Mouse (Mus musculus) E14TG2a.4 (cell line): ENCODE measurements around the gene Tmprss11e.

Experiments
- H3K27me3 ChIP-seq: 2 replicates; pipeline ENCODE4 v1.6.1; 2014; ENCODE audit warnings: low read length, control low read depth; ENCODE audit not compliant: insufficient read depth
- H3K36me3 ChIP-seq: 2 replicates; pipeline ENCODE4 v1.6.1; 2014; ENCODE audit warnings: low read length, control low read depth; ENCODE audit not compliant: insufficient read depth
- H3K4me1 ChIP-seq: replicated peaks from 2 replicates; pipeline ENCODE4 v1.6.1; 2014; ENCODE audit warnings: low read depth, low read length, control low read depth
- H3K4me3 ChIP-seq: replicated peaks from 2 replicates; pipeline ENCODE4 v1.5.1; 2014; ENCODE audit warnings: mild to moderate bottlenecking, low read length
- H3K9me3 ChIP-seq: 2 replicates; pipeline ENCODE4 v1.6.1; 2014; ENCODE audit warnings: low read length, control low read depth
- CTCF ChIP-seq: conservative IDR thresholded peaks from 2 replicates; pipeline ENCODE4 v1.5.1; 2014; ENCODE audit warnings: low read length
- NANOG ChIP-seq: IDR thresholded peaks from 2 replicates; pipeline ENCODE4 v1.6.1; 2014; ENCODE audit warnings: borderline replicate concordance, low read length, mixed read lengths
- POU5F1 ChIP-seq: IDR thresholded peaks from 2 replicates; pipeline ENCODE4 v1.6.1; 2014; ENCODE audit warnings: low read length, borderline replicate concordance

Tmprss11e gene

DNA sequence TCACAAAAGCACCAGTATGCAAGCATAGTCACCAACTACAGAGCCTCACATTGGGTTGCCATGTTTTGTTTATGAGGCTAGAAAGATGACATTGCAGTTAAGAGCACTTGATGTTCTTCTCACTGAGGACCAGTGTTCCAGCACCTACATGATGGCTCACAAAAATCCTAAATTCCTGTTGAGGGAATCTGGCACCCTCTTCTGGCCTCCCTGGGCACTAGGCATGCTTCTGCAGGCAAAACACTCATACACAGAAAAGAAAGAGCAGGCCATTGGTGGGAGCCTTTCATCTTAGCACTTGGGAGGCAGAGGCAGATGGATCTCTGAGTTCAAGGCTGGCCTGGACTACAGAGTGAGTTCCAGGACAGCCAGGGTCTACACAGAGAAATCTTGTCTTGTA, 25.4 kb upstream of the Tmprss11e start:
- Histone ChIP-seq H3K27me3 (no peaks in the 10 kb centered on the region), H3K36me3 (no peaks in the 10 kb centered on the region), H3K4me1 (no peaks in the 10 kb centered on the region), H3K9me3 (no peaks in the 10 kb centered on the region), H3K4me3 (no peak overlapping the region)
- TF ChIP-seq NANOG = no peak
- TF ChIP-seq POU5F1 = no peak
- TF ChIP-seq CTCF = no peak; the same call in 1 of the 2 replicates

DNA sequence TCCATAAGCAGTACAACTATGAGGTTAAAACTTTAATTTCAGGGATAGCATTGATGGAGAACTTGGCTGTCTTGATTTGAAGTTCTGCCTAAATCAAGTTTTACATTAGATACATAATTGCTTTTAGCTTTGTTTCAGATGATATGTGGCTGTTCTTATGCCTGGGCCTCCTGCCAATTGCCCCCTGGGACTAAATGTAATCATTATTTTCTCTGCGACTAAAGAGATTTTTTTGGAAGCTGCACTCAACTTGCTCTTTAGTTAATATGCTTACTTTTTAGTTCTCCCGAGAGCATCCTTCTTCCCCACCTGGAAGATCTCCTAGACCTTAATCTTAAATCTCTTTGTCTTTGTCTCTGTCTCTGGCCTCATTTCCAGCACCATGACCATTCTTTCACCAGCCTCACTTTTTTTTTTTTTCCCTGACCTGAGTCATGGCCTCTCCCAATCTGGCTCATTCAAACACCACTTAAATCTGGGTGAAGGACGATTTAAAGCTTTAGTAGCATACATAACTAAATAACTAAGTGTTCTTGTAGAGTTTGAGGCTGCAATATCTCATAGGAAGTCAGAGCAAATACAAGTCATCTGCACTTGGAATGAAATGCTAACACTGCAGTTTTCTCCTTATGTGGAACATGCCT, 23.5 kb upstream of the Tmprss11e start:
- no peak for TF ChIP-seq POU5F1
- no peak for TF ChIP-seq CTCF
- no peak for TF ChIP-seq NANOG
- Histone ChIP-seq H3K9me3 (no peaks in the 10 kb centered on the region), H3K4me3 (no peak overlapping the region), H3K27me3 (no peaks in the 10 kb centered on the region), H3K36me3 (no peaks in the 10 kb centered on the region), H3K4me1 (no peaks in the 10 kb centered on the region)

DNA sequence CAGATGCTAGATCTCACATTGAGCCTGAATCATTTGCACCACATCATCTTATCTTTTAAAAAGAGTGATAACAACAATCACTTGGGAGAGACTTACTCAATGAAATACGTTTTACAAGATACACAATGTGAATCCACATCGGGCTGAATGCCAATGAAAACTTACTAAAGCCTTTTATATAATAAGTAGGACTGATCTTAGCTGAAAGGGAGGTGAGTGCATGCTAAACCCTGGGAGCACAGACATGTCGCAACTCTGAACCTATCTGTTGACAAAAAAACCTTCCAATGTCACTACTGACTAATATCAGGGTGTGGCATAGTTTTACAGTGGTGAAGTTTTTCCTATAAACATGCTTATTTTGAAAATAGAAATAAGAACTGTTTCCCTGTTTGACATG, 2.8 kb downstream of the Tmprss11e start:
- no peak overlapping the region for H3K4me3 ChIP-seq
- H3K9me3 ChIP-seq = no peaks in the 10 kb centered on the region
- H3K27me3 ChIP-seq = no peaks in the 10 kb centered on the region
- no peaks in the 10 kb centered on the region for H3K4me1 ChIP-seq
- TF ChIP-seq NANOG (no peak), POU5F1 (no peak), CTCF (no peak)
- no peaks in the 10 kb centered on the region for H3K36me3 ChIP-seq

DNA sequence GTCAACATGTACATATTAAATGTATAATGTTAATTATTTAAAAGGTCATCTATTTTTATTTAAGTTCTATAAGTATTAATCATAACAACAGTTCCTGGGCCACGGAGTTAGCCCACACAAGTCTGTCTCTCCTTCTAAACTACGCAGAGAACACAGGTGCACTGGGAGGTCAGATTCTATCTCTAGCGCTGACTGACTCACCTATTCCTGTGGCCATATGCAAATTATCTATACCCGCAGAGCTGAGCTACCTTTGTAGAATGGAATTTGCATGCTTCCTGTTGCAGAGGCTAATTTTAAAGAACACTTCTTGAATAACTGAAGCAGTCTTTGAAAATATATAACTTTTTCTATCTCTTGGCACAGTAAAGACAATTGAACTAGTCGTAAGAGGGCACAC, 4.5 kb downstream of the Tmprss11e start:
- H3K27me3 ChIP-seq = no peaks in the 10 kb centered on the region
- H3K4me3 ChIP-seq = no peak overlapping the region
- no peaks in the 10 kb centered on the region for H3K4me1 ChIP-seq
- TF ChIP-seq CTCF (no peak), POU5F1 (no peak), NANOG (no peak)
- no peaks in the 10 kb centered on the region for H3K9me3 ChIP-seq
- no peaks in the 10 kb centered on the region for H3K36me3 ChIP-seq

DNA sequence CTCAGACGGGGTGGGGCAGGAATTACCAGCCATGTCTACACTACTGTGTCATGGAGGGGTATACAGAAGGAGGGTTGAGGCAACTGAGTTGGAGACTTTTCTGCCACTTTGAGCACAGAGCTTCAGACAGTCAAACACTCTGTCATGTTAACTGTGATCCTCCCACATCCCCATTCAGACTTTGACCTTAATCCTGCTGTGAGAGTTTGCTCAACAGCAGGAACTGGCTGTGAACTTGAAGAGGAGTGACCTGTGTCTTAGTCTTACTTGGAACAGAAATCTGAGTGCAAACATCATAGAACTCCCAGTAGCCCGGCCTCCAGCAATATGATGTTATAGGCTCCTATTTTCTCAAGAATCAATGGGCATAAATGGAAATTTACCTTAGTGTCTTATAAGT, 9.8 kb downstream of the Tmprss11e start:
- Histone ChIP-seq H3K4me3 (no peak overlapping the region), H3K9me3 (0 out of 2 replicates have a peak, but pooled peaks cover 3% of the 10 kb centered on the region), H3K27me3 (no peaks in the 10 kb centered on the region), H3K36me3 (no peaks in the 10 kb centered on the region), H3K4me1 (0 out of 2 replicates have a peak, but pooled peaks cover 4% of the 10 kb centered on the region)
- TF ChIP-seq NANOG (peak; percentile 48; the same call in 1 of the 2 replicates), CTCF (no peak)

DNA sequence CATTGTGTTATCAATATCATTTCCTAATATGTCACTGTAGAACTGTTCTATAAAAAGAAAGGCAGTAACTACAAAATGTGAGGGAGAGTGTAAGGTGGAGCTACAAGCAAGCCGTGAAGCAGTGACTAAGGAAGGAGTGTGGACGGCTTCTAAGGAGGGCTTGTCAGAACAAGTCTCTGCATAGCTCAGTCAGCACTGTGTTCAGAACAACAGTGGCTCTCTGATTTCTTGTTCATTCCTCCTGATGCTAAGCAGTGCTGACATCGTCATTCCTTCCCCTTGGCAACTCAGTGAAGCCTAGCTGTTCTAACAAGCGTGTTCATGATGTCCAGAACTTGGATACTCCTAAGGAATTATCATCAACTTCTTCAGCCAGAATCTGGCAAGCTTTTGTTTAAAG, 15.0 kb downstream of the Tmprss11e start:
- Histone ChIP-seq H3K36me3 (no peaks in the 10 kb centered on the region), H3K4me1 (0 out of 2 replicates have a peak, but pooled peaks cover under 1% of the 10 kb centered on the region), H3K9me3 (0 out of 2 replicates have a peak, but pooled peaks cover 3% of the 10 kb centered on the region), H3K4me3 (no peak overlapping the region), H3K27me3 (no peaks in the 10 kb centered on the region)
- TF ChIP-seq POU5F1 (no peak), CTCF (no peak), NANOG (no peak)

DNA sequence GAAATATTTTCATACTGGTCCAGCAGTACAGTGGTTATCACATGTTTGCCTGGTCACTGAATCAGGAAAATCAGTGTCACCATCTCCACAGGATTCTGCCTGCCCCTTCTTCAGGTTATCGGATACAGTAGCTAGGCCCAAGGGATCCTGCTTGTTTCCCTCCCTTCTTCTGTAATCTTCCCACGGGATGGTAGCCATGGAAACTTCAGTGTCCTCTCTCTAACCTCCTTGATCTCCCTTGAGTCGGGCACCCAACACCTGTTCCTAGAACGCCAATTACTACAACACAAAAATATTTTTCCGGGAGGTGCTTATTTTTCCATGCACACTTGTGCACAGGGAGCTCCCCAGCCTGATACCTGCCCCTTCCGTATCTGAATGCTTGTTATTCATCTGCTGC, 17.0 kb downstream of the Tmprss11e start:
- Histone ChIP-seq H3K4me3 (no peak overlapping the region), H3K9me3 (no peaks in the 10 kb centered on the region), H3K27me3 (no peaks in the 10 kb centered on the region), H3K36me3 (no peaks in the 10 kb centered on the region), H3K4me1 (no peaks in the 10 kb centered on the region)
- TF ChIP-seq NANOG (no peak), POU5F1 (no peak), CTCF (no peak)

DNA sequence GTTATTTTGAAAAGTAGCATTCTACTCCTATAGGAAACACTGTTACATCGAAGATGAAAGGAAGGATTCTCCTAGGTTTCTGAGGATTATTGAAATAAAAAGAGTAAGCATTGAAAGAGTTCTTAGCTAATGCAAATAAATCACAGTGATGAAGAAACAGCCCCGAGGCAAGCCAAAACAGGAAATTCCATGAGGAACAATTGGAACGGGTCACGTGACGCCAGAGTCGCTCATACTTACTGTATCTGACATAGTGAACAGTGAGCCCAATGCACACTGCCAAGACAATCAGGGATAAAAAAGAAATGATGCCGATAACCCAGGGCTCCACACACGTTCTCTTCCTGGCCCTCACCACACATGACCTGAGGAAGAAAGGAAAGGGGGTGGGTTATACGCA, 18.6 kb downstream of the Tmprss11e start:
- Histone ChIP-seq H3K4me3 (no peak overlapping the region), H3K27me3 (no peaks in the 10 kb centered on the region), H3K36me3 (no peaks in the 10 kb centered on the region), H3K9me3 (no peaks in the 10 kb centered on the region), H3K4me1 (no peaks in the 10 kb centered on the region)
- TF ChIP-seq NANOG (no peak), CTCF (no peak), POU5F1 (no peak)

DNA sequence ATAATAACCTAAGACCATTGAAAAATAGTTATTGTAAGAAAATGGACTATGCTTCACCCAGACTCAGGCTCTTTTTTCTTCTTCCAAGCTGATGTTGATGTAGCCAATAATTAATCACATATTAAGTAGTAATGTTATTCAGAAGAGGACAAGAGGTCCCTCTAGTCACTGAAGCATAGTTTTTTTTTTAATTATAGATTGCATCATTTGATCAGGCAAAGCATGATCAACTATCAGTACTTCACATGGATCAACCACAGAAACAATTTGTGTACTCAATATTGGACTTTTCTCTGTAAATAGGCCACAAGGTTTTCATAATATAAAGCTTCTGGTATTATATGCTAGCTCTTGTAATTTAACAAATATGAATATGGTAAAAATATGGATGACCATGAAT, 20.6 kb downstream of the Tmprss11e start:
- Histone ChIP-seq H3K36me3 (no peaks in the 10 kb centered on the region), H3K9me3 (no peaks in the 10 kb centered on the region), H3K4me3 (no peak overlapping the region), H3K4me1 (no peaks in the 10 kb centered on the region), H3K27me3 (no peaks in the 10 kb centered on the region)
- TF ChIP-seq NANOG (no peak), CTCF (no peak), POU5F1 (no peak)
